Mouse (Mus musculus) thymus, postnatal 4 days (tissue): Measurements from ENCODE around the gene Fam186a.
"Not testable (repeated sequence)": the region's sequence is repeated elsewhere in the genome, so short reads cannot be mapped to it uniquely, and the experiment has no call there.

Experiments used
- DNase-seq: peaks from one replicate; pipeline ENCODE4 v3.0.0; 2021

Fam186a gene

DNA sequence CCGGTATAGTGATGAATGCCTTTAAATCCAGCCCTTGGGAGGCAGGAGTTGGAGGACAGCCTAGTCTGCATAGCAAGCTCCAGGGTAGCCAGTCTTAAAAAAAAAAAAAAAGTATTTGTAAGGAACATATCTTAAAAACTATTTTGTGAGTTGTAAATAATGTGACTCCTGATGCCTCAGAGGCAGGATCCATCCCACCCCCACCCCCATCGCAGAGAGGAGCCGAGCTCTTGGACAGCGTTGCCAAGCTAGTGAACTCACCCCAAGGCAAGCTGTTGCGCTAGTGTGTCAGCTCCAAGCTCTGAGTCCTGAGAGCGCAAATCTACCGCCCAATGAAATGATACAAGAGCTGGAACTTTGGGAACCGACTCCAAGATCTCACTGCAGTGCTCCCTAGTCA is 35.6 kb downstream of the Fam186a start:
- no peak for DNase-seq

DNA sequence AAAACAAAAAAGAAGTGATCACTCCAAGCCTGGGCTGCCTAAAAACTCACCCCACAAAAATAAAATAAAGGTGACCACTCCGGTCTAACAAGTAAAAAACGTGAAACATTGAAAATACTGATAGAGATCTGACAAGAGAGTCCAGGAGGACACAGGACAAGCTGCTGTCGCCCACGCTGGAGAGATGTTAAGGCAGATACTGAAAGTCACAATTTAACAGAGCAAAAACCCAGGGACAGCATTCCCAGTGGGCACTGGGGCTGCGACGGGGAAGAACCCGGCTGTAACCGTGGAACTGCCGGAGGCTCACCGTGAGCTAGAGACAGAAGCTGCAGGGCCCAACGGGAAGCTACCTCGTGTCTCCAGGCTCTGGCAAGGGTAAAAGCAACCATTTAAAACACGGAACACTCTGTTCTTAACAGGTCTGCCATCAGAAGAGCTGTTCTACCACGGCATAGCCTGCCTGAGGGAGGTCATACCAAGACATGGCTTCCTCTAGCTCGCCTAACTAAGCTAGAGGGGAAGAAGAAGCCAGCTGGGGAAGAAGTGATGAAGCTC is 47.2 kb downstream of the Fam186a start:
- no peak for DNase-seq

DNA sequence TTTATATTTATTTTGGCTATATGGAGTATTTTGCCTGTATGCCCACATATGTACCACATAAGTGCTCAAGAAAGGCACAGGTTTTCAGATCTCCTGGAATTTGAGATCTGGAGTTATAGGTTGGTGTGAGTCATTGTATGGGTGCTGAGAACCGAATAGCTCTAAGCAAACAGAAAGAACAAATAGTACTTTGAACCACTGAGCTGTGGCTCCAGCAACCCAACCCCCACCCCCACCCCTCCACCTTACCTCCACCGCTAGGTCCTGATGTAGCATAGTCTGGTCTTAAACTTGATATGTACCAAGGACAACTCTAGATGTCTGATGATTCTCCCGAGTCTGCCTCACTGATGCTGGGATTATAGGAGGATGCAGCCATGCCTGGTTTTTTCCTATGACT is 49.6 kb downstream of the Fam186a start:
- DNase-seq: no peak

DNA sequence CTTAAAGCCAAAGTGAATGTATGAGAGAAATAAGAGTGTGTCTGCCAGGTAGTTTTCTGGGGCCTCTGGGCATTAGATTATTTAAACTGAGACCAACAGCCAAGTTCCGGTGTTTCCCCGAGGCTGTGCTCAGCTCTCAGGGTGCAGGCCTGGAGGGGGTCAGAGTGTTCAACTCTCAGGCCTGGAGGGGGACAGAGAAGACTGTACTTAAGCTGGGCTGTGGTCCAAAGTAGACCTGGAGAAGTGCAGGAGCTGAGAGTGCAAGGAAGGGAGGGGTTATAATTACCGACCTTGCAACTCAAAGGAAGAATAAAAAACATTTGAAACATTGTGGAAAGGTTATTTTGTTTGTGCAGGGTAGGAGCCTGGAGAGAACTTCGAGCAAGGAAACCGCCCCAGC is 52.2 kb downstream of the Fam186a start:
- no peak for DNase-seq

DNA sequence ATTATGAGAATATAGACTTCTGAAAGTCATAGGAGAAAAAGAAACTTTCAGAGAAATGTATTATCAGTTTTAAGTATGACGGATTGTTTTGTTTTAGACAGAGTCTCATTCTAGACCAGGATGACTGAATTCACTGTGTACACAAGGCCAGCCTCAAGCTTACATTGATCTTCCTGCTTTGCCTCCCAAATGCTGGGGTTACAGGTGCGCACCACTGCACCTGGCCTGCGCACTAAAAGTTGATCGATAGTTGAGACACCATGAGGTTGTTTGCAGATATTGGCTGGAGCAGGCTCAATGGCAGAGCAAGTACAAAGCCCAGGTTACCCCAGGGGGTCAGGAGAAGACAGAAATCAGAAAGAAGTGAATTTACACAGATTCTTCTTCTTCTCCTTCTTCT is 55.1 kb downstream of the Fam186a start:
- no peak for DNase-seq

DNA sequence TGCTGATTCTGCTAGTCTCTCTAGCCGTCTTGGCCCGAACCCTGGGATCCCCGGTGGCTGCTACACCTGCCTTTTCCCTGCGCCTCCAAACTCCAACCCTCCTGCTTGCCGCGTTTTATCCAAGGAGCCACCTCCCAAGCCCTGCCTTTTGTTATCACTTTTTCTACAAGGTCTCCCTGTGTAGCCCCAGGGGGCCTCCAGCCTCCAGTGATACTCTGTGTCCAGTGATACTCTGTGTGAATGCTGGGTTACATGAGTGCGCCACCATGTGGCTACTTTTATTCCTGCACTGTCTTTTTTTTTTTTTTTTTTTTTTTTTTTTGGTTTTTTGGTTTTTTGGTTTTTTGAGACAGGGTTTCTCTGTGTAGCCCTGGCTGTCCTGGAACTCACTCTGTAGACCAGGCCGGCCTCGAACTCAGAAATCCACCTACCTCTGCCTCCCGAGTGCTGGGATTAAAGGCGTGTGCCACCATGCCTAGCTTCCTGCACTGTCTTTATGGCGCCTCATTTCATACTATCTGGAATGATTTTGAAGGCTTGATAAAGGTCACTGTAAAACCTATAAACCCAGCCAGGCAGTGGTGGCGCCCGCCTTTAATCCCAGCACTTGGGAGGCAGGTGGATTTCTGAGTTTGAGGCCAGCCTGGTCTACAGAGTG is 57.4 kb downstream of the Fam186a start:
- peak; percentile 47 for DNase-seq

DNA sequence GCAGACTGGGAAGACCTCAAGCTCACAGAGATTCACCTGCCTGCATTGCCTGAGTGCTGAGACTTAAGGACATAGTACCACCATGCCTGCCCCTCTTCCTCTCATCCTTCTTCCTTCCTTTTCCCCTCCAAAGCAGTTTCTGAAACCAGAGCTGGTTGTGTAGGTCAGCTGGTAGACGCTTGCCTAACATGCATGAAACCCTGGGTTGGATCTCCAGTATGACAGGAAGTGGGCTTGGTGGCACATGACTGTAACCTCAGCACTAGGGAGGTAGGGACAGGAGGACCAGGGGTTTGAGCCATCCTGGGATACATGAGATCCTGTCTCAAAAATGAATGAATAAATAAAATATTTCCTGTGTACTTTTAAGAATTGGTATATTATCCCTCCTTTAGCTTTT is 59.3 kb downstream of the Fam186a start:
- no peak for DNase-seq

DNA sequence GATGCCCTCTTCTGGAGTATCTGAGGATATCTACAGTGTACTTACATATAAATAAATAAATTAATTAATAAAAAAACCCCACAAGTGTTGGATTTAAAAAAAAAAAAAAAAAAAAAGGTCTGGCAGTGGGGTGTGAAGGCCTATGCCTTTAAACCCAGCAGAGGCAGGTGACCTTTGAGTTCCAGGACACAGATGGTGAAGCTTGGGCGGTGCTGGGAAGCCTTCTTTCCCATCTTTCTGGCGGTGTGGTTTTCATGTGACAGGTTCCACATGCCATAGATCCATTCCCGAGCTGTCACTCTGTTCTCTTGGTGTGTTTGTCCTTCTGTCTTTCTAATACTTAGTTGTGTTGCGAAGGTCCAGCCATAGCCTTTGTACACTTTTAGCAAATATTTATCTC is 59.8 kb downstream of the Fam186a start:
- DNase-seq: no peak

DNA sequence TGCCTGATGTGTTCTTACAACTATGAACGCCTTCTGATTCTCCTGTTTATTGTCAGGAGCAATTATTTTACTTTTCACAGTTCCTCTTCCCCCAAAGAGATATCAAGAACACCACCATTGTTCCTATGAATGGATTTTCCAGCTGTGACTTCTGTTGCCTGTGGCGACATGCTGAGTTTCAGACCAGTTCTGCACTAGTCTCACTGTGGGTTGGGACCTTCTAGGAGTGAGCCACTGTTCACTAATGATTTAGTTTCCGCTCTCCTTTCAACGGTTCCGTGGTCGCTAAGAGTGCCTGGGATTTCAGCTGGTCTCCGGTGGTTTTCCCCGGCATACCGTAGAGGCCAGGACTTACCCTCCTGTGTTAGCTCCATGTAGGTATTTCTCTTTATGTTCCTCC is 62.0 kb downstream of the Fam186a start:
- no peak for DNase-seq

DNA sequence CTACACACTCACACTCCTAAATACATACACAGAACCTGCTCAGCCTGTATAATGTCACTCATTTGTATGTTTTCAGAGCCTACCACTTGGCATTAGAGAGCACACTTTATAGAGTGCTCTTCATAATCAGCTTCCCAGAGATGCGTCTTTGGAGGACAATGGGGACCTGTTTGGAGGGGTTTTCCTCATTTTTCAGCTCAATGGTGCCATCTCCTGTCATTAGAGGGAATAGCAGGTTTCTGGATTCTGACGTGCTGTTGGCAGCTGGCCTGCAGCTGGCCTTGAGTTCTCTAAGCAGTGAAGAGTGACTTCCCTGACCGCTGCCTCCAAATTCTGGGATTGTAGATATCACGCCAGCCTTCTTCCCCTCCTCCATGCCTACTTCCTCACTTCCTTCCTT is 62.5 kb downstream of the Fam186a start:
- peak; percentile 25 for DNase-seq

DNA sequence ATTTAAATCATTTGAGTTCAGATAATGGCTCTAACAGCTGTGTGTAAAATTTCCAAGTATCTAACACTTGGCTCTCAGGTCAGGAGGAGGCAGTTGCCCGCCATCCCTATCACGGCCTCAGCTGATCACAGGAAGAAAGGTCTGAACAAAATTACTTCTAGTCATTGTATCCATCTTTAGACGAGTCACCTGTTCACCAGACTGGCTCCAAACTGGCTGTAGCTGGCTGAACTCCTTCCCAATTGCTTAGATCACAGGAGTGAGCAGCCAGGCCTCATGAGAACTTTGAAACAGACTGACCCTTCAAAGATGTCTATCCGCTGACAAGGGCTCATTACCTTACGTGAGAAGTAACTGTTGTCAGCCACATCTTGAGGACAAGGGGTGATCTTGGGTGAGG is 63.6 kb downstream of the Fam186a start:
- DNase-seq: no peak

DNA sequence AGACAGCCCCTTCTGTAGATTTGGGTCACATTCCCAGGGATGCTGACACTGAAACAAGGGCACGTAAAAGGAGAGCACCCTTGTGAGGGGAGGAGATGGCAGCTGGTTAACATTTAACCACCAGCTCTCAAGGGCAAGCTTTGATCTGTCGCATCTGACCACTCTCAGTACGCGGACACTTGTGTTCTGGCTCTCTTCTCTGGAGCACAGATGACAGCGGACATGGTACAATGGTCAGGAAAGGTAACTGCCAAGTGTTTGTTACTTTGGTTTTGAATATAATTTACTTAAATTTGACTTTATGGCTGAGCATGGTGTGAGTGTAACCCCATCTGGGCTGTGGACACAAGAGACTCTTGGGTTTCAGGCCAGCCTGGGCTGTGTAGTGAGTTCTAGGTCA is 64.1 kb downstream of the Fam186a start:
- DNase-seq: no peak

DNA sequence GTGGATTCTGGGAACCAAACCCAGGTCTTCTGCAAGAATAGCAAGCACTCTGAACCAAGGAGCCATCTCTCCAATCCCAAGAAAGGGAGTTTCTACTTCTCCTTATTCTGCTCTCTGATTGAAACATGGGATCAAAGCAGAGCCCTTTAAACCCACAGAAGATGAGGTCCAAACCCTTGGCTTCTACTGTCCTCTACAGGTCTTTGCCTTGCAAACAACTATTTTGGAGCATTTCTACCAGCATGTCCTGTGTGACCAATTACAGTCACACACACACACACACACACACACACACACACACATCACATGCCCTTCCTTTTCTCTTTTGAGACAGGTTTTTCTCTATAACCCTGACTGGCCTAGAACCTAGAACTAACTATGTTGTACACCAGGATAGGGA is 70.2 kb downstream of the Fam186a start:
- DNase-seq: no peak

DNA sequence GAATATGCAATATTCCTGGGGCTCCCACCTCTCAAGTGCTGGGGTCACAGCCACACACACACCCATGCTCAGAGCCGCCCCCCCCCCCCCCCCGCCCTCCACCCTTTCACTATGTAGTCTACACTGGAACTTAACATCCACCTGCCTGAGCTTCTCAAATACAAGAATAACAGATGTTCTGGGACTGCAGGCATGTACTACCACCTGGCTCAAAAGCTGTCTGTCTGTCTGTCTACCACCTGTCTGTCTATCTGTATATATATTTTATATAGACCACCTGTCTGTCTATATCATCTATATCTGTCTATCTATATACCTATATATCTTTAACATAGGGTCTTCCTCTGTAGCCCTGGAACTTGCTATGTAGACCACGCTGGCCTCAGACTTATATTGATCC is 75.5 kb downstream of the Fam186a start:
- no peak for DNase-seq

DNA sequence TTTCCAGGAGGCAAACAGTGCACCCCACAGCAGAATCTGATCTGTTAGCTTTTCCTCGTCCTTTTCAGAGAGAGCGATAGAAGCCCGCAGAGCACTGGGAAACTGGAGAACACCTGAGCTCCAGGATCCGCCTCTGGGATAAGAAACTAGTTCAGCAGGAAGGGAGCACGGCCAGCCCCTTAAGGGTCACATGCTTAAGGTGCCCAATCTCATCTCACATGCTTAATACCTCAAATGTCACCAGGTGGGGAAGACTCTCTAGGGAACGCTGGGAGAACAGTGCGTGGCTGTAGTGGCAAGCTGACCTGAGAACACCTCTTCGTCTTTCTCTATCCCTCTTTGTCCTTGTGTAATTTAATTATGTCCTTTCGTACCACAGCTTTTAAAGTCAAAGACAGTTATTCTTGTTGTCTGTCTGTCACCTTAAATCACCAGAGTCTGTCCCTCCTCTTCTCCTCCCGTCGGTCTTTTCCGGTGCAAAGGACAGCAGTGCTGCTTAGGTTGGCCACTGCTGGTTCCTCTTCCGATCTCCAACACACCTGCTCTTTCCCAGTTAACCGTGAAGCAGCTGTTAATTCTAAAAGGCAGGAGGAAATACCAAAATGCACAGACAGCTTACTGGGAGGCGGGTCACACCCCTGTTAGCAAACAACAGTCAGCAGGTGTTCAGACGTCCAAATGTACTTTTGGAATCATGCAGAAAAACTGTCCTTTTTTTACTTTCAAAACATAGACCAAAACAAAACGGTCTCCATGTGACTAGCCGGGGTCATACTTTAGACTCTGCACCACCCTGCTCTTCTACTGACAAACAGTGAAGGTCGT is 76.2 kb downstream of the Fam186a start:
- peak; percentile 22 for DNase-seq

DNA sequence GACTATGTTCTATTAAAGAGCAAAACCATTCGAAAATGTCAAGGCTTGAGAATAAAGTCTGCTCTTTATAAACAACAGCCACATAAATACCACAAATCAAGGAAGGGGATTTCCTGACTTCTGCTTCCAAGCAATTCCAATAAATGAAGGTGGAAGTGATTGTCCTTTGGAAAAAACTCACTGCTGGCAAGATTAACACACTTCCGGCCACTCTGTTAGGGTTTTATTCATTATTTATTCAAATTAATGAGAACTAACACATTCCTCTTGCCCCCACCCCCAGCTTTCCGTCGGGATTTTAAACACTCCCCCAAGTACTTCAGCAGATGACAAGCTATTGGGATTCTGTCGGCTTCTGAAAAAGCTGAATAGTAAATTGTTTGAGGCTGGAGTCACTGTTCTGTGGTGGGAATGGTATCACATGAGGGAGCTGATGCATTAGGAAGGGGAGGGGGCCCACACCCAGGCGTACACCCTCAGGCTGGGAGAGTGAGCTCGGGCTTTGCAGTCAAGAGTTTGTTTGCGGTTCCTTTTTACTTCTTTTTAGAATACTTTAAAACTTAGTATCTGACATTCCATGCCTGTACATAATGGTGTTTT is 77.5 kb downstream of the Fam186a start:
- no peak for DNase-seq

DNA sequence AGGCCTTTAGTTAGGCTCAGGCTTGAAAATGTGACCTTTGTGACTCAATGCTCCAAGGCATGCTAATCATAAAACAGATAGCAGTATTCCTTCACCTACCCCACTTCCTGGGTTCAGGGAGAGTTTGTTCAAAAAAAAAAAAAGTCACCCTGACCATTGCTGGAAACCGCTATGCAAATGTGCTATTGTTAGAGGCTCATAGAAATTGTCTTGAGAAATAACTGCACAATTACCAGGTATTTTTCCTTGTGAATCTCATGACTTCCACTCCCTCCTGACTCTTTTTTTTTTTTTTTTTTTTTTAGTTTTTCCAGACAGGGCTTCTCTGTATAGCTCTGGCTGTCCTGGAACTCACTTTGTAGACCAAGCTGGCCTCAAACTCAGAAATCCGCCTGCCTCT is 79.7 kb downstream of the Fam186a start:
- not testable (repeated sequence) for DNase-seq

DNA sequence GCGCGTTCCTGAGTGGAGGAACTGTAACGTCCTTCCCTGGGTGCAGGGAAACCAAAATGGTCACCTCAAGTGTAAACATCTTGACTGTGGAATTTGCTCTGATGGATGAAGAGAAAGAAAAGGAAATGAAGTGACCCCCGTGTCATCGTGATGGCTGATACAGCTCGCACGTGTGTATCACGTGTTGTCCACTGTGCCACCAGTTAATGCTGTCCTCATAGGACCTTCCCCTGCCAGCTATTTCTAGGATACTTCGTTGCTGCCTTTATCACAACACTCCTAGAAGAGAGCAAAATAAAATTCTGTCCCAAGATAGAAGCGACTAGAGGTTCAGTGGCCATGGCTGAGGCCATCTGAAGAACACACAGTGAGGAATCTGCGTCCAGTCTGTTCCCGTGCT is 82.8 kb downstream of the Fam186a start:
- no peak for DNase-seq

DNA sequence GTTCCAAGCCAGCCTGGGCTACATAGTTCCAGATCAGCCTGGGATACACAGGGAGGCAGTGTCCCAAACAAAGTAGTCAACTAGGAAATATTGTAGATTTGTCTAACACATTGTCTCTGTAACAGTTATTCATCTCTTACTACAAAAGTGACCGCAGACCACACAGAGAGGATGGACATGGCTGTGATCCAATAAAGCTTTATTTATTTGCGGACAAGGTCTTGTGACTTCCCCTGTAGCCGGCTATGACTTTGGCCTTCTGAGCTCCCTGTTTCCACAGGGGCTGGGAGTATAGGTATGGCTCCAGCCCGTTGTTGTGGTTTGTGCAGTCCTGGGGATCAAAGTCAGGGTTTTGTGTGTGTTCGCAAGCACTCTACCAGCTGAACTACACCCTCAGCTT is 88.3 kb downstream of the Fam186a start:
- no peak for DNase-seq

DNA sequence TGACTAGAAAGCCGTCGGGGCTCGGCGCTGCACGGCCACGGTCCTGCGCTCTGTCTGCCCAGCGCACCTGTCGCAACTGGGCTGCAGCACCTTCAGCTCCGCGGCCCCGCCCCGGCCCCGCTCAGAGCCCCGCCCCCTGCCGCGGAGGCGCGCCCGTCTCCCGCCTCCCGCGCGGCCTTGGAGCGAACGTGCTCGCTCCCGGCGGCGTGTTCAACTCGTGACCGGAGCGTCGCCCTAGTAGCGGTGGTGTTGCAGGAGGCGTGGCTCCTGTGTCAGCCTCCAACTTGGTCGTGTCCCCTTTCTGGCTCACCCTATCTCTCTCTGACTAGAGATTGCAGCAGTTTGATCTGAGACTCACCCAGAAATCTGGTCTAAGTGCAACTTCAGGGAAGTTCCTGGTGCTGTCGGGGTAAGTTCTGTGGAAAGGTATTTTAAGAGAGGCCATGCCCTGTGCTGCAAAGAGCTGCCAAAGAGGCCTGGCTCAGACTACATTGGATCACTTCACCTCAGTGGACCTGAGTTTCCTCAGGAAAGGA is 91.5 kb downstream of the Fam186a start, which contains the start of gene Lima1:
Gene Lima1 (minus strand): TSS at position 123 of the 536 bp plus-strand sequence.
- peak; percentile 92 for DNase-seq

DNA sequence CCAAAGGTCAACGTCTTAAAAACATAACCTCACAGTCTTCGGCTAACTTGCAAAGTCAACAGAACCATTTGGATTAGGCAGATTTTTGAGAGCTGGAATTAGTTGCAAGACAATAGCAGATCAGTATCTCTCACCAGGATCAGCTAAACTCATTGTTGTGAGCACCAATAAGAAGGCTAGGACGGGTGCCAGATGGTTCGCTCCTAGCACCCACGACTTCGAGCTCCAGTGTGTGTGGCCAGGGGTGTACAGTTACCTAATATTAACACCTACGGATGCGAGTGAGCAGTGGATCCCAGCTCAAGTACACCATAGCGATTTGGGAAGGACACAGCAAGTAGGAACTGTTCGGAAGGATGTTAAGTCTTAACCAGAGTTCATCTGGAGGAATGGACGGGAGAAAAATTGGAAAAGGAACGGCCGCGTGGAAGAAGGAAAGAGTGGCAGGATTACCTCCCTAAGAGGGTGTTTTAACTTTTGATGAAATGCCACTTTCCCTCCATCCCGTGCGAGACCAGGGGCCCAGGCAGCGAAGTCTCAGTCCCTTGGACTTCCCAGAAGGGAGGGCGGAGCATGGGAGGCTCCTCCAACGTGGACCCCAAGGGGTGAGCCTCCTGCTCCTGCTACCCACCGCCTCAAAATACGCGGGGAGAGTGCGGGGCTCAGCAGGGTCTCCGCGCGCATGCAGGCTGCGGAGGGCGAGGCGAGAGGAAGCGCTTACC is 92.1 kb downstream of the Fam186a start:
- no peak for DNase-seq

DNA sequence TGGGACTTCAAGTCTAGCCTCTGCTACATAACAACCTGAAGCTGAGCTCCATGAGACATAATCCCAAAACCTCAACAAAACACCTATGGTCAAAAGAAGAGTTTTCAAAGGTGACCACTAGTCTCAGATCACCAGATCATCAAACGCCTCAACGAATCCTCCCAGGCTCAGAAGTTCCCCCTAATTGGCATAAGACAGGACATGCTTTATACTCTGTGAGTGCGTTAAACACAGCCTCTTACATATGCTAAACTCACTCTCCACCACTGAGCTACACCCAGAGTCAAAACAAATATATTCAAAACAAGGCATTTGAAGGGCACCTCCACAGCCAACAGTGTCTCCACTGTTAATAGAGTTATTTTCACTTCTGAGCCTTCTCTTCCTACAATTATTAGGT is 94.3 kb downstream of the Fam186a start:
- DNase-seq: no peak
